ENCODE assay signal across 11 mouse cellular contexts in genomic region chr9:51950667-51951066, GRCm38 (mm10).
"Had no signal": no experiment of that assay in that cellular context is flagged by ENCODE, and none has a peak within 500 bp of the region (broad histone marks: within the 10 kb centered on the region; RNA-seq: fewer than 3 reads in every experiment).

No protein-coding gene starts in this region.

- H3K36me3 ChIP-seq: midbrain, embryonic 15.5 days had no signal

- ATAC-seq: lung, postnatal 0 days; midbrain, embryonic 13.5 days; midbrain, embryonic 15.5 days had no signal

- H3K9ac ChIP-seq: lung, embryonic 15.5 days; midbrain, embryonic 13.5 days; midbrain, embryonic 15.5 days; neural tube, embryonic 12.5 days; stomach, embryonic 15.5 days had no signal

- H3K4me1 ChIP-seq: midbrain, embryonic 15.5 days; neural tube, embryonic 12.5 days; stomach, embryonic 15.5 days had no signal

- DNase-seq: lung, adult 18-20 months had no signal

- H3K9me3 ChIP-seq: lung, embryonic 15.5 days; megakaryocyte, embryonic 14.5 days; midbrain, embryonic 13.5 days; midbrain, embryonic 15.5 days; neural tube, embryonic 12.5 days; stomach, embryonic 15.5 days had no signal

- H3K4me2 ChIP-seq: lung, embryonic 15.5 days; midbrain, embryonic 11.5 days; midbrain, embryonic 13.5 days; midbrain, embryonic 15.5 days; neural tube, embryonic 12.5 days; stomach, embryonic 15.5 days had no signal

- H3K27ac ChIP-seq: lung, embryonic 15.5 days; macrophage; midbrain, embryonic 13.5 days; midbrain, embryonic 15.5 days; neural tube, embryonic 12.5 days; stomach, embryonic 15.5 days; stomach, postnatal 0 days had no signal

- H3K4me3 ChIP-seq: lung, embryonic 15.5 days; megakaryocyte, embryonic 14.5 days; midbrain, embryonic 13.5 days; midbrain, embryonic 15.5 days; neural tube, embryonic 12.5 days; stomach, embryonic 15.5 days had no signal

- H3K27me3 ChIP-seq: lung, embryonic 15.5 days; megakaryocyte, embryonic 14.5 days; midbrain, embryonic 13.5 days; midbrain, embryonic 15.5 days; neural tube, embryonic 12.5 days; stomach, embryonic 15.5 days had no signal
